Comparison of ENCODE assay signal across 28 mouse cellular contexts in the genomic region with DNA sequence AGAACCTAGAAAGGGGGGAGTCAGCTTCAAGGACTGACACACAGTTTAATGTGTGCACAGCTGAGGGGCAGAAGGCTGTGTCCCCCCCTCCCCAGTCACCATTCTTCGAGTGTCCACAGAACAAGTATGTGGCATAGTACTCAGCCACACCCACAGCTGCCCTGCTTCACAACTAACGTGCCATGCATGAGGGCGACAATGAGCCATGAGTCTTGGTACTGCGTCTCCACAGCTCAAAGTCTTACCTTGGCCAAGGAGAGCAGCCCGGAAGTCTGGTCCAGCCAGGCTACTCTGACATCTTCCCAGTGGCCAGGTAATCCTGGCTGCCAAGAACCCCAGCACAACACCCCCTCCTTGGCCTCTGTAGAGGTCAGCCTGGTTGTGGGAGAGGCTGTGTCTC. TPM values are rescaled to one million over a fixed set of nuclear protein-coding genes. Genes with fewer than 3 reads are reported as not detected.
A peak's percentile ranks its signal among the peaks of the same experiment; 100 is the strongest.
DNase-seq lines count a peak whose midpoint lies in the region; ATAC-seq and TF ChIP-seq lines count a peak whose summit lies in the region.
"Had no signal": no experiment of that assay in that cellular context is flagged by ENCODE, and none has a peak within 500 bp of the region (broad histone marks: within the 10 kb centered on the region; RNA-seq: fewer than 3 reads in every experiment).

No protein-coding gene starts in this region.

- peak; percentile 50 for DNase-seq in kidney, adult 2 months
- DNase-seq in kidney, postnatal 4 days: no peak
- DNase-seq in liver, embryonic 13.5 days: no peak
- DNase-seq in liver: no peak
- DNase-seq in lung, postnatal 10 days: no peak
- DNase-seq: adrenal gland, postnatal 25 days; B cell, adult 2 months; cerebellum, adult 18-20 months; cerebellum, postnatal 10 days; gastrocnemius, adult 2 months; gastrocnemius, postnatal 36 days; heart, postnatal 4 days; kidney, adult 11 months; kidney, postnatal 10 days; liver, postnatal 0 days; right cerebral cortex, postnatal 4 days; thymus, adult 18-20 months; thymus, postnatal 25 days had no signal

- peaks cover 50% of the 10 kb centered on the region for H3K4me1 ChIP-seq in kidney, adult 2 months (ENCODE audit: control insufficient read depth, insufficient read depth, low read length)
- H3K4me1 ChIP-seq in liver, embryonic 13.5 days (replicated peaks): peaks cover 79% of the 10 kb centered on the region
- H3K4me1 ChIP-seq in lung, embryonic 16.5 days (replicated peaks; ENCODE audit: control insufficient read depth, insufficient read depth, low read length): peaks cover 37% of the 10 kb centered on the region

- no peak for TF ChIP-seq CTCF in kidney, adult 2 months (conservative IDR thresholded peaks at IDR 0.05; ENCODE audit: insufficient read depth, insufficient read length, low read depth, low read length)

- H3K4me2 ChIP-seq in liver, embryonic 13.5 days: no peak overlapping the region
- no peak overlapping the region for H3K4me2 ChIP-seq in lung, embryonic 16.5 days (ENCODE audit: low read depth, low read length)
- H3K4me2 ChIP-seq: embryonic facial prominence, embryonic 13.5 days; hindbrain, embryonic 15.5 days; limb, embryonic 12.5 days; midbrain, embryonic 13.5 days; neural tube, embryonic 13.5 days had no signal

- H3K4me3 ChIP-seq in kidney, adult 2 months (ENCODE audit: insufficient read depth, low read depth, low read length): no peak overlapping the region
- H3K4me3 ChIP-seq in liver, embryonic 13.5 days (replicated peaks): no peak overlapping the region
- no peak overlapping the region for H3K4me3 ChIP-seq in lung, embryonic 16.5 days (ENCODE audit: low read length)
- H3K4me3 ChIP-seq: embryonic facial prominence, embryonic 13.5 days; erythroblast, embryonic 14.5 days; gastrocnemius, adult 2 months; hindbrain, embryonic 15.5 days; limb, embryonic 12.5 days; midbrain, embryonic 13.5 days; neural tube, embryonic 13.5 days had no signal

- no peaks in the 10 kb centered on the region for H3K9me3 ChIP-seq in liver, embryonic 13.5 days (replicated peaks)
- H3K9me3 ChIP-seq in lung, embryonic 16.5 days (ENCODE audit: control insufficient read depth, low read length): no peaks in the 10 kb centered on the region
- H3K9me3 ChIP-seq: embryonic facial prominence, embryonic 13.5 days; hindbrain, embryonic 15.5 days; limb, embryonic 12.5 days; midbrain, embryonic 13.5 days; neural tube, embryonic 13.5 days had no signal

- 35% methylated on average over 5 of the region's 5 CpGs for WGBS in kidney, adult 2 months
- 73% methylated on average over 5 of the region's 5 CpGs for WGBS in liver, embryonic 13.5 days (ENCODE audit: insufficient replicate concordance)
- 53% methylated on average over 5 of the region's 5 CpGs for WGBS in lung, embryonic 16.5 days

- TF ChIP-seq POLR2A in kidney, adult 2 months (IDR thresholded peaks at IDR 0.05; ENCODE audit: low read depth, low read length): no peak

- H3K9ac ChIP-seq in liver, embryonic 13.5 days: no peak overlapping the region
- H3K9ac ChIP-seq in lung, embryonic 16.5 days (ENCODE audit: low read length): no peak overlapping the region
- H3K9ac ChIP-seq: embryonic facial prominence, embryonic 13.5 days; hindbrain, embryonic 15.5 days; limb, embryonic 12.5 days; liver, postnatal 0 days; neural tube, embryonic 13.5 days had no signal

- H3K27ac ChIP-seq in kidney, adult 2 months (ENCODE audit: insufficient read depth, low read depth, low read length): peak overlapping the region; percentile 9
- peak overlapping the region; percentile 10; the same call in 1 of the 2 replicates for H3K27ac ChIP-seq in liver, embryonic 13.5 days
- H3K27ac ChIP-seq in lung, embryonic 16.5 days (ENCODE audit: low read length): peak overlapping the region; percentile 58
- H3K27ac ChIP-seq: embryonic facial prominence, embryonic 13.5 days; gastrocnemius, adult 2 months; hindbrain, embryonic 15.5 days; limb, embryonic 12.5 days; midbrain, embryonic 13.5 days; neural tube, embryonic 13.5 days; stomach, postnatal 0 days had no signal

- no peaks in the 10 kb centered on the region for H3K36me3 ChIP-seq in kidney, adult 2 months (ENCODE audit: control insufficient read depth, insufficient read depth, low read length)
- H3K36me3 ChIP-seq in liver, embryonic 13.5 days: peaks cover 16% of the 10 kb centered on the region
- no peaks in the 10 kb centered on the region; the same call in 1 of the 2 replicates for H3K36me3 ChIP-seq in lung, embryonic 16.5 days (ENCODE audit: control insufficient read depth, insufficient read depth, low read length)
- H3K36me3 ChIP-seq: hindbrain, embryonic 15.5 days; midbrain, embryonic 13.5 days; neural tube, embryonic 13.5 days had no signal

- no peak for ATAC-seq in liver, embryonic 13.5 days (ENCODE audit: low read depth)
- ATAC-seq in lung, embryonic 16.5 days (ENCODE audit: low read depth): peak; percentile 52
- ATAC-seq: forebrain, embryonic 16.5 days; inflammation-experienced regulatory T-cells, adult 6 months; liver, postnatal 0 days; midbrain, embryonic 13.5 days had no signal

- no peaks in the 10 kb centered on the region for H3K27me3 ChIP-seq in kidney, adult 2 months (replicated peaks; ENCODE audit: control insufficient read depth, insufficient read depth, low read length)
- H3K27me3 ChIP-seq in liver, embryonic 13.5 days: no peaks in the 10 kb centered on the region
- no peaks in the 10 kb centered on the region for H3K27me3 ChIP-seq in lung, embryonic 16.5 days (ENCODE audit: control insufficient read depth, insufficient read depth, low read depth, low read length)
- H3K27me3 ChIP-seq: embryonic facial prominence, embryonic 13.5 days; hindbrain, embryonic 15.5 days; limb, embryonic 12.5 days; midbrain, embryonic 13.5 days; neural tube, embryonic 13.5 days had no signal

RNA-seq across cellular contexts. Expression of a gene that starts 12.7 kb away (rescaled TPM):
- polyA plus RNA-seq in kidney, adult 2 months (2012; rRNA removed): 27.7 and 30.8 TPM in 2 replicates
- polyA plus RNA-seq in liver, embryonic 13.5 days (2015; fragmentation: Nextera tagmentation; extraction: Ambion mirVana): 9.2 and 9.9 TPM in 2 replicates
- polyA plus RNA-seq in lung, embryonic 16.5 days (2015; fragmentation: Nextera tagmentation; extraction: Ambion mirVana): 18.7 and 19.1 TPM in 2 replicates

RNA-seq across cellular contexts. Expression of a gene that starts 22.9 kb away (rescaled TPM):
- polyA plus RNA-seq in kidney, adult 2 months (2012; rRNA removed): 114 and 117 TPM in 2 replicates
- 16.2 and 18.3 TPM in 2 replicates for polyA plus RNA-seq in liver, embryonic 13.5 days (2015; fragmentation: Nextera tagmentation; extraction: Ambion mirVana)
- 18.6 and 23.3 TPM in 2 replicates for polyA plus RNA-seq in lung, embryonic 16.5 days (2015; fragmentation: Nextera tagmentation; extraction: Ambion mirVana)

RNA-seq across cellular contexts. Expression of a gene that starts 45.7 kb away (rescaled TPM):
- polyA plus RNA-seq in kidney, adult 2 months (2012; rRNA removed): 1,431 and 1,557 TPM in 2 replicates
- polyA plus RNA-seq in liver, embryonic 13.5 days (2015; fragmentation: Nextera tagmentation; extraction: Ambion mirVana): 677 TPM in 2 replicates
- 554 and 585 TPM in 2 replicates for polyA plus RNA-seq in lung, embryonic 16.5 days (2015; fragmentation: Nextera tagmentation; extraction: Ambion mirVana)

RNA-seq across cellular contexts. Expression of a gene that starts 45.7 kb away (rescaled TPM):
- 1,948 and 2,036 TPM in 2 replicates for polyA plus RNA-seq in kidney, adult 2 months (2012; rRNA removed)
- 358 and 362 TPM in 2 replicates for polyA plus RNA-seq in liver, embryonic 13.5 days (2015; fragmentation: Nextera tagmentation; extraction: Ambion mirVana)
- 534 and 552 TPM in 2 replicates for polyA plus RNA-seq in lung, embryonic 16.5 days (2015; fragmentation: Nextera tagmentation; extraction: Ambion mirVana)

RNA-seq across cellular contexts. Expression of a gene that starts 47.9 kb away (rescaled TPM):
- polyA plus RNA-seq in kidney, adult 2 months (2012; rRNA removed): 8.1 and 8.7 TPM in 2 replicates
- 0.54 and 0.69 TPM in 2 replicates for polyA plus RNA-seq in liver, embryonic 13.5 days (2015; fragmentation: Nextera tagmentation; extraction: Ambion mirVana)
- polyA plus RNA-seq in lung, embryonic 16.5 days (2015; fragmentation: Nextera tagmentation; extraction: Ambion mirVana): 3.9 and 5.6 TPM in 2 replicates
